7 mouse cellular contexts compared by ENCODE assay signal in the genomic region with DNA sequence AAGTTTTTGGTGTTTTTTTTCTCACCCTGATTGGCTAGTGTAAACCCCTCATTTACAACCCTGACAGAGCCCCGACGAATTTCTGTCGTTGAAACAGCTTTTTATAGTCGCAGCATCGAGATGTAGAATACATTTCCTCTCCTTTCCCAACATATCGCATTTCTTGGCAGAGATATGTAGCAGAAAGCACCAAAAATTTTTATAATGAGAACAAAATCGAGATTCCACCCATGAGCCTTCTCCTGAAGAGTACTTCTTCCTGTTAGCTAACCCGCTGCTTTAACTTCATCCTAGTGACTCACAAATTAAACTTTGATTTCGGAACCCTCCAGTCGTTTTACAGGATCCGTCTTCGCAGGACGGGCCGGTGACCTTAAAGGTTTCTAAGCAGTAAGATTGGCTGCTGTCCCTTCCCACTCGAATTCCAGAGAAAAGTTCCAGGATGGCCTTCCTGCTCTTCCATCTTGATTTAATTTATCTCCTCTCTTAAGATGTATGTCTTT. TPM values are rescaled to one million over a fixed set of nuclear protein-coding genes. Genes with fewer than 3 reads are reported as not detected.
A peak's percentile ranks its signal among the peaks of the same experiment; 100 is the strongest.
DNase-seq lines count a peak whose midpoint lies in the region; ATAC-seq and TF ChIP-seq lines count a peak whose summit lies in the region.

No protein-coding gene starts in this region.

- H3K9me3 ChIP-seq in hindbrain, embryonic 13.5 days, result no peaks in the 10 kb centered on the region
- H3K9me3 ChIP-seq in hindbrain, postnatal 0 days (ENCODE audit: low read length), result no peaks in the 10 kb centered on the region
- no peaks in the 10 kb centered on the region for H3K9me3 ChIP-seq in limb, embryonic 10.5 days (replicated peaks)

- H3K9ac ChIP-seq in hindbrain, embryonic 13.5 days, result no peak overlapping the region
- H3K9ac ChIP-seq in hindbrain, postnatal 0 days (replicated peaks; ENCODE audit: low read length), result no peak overlapping the region

- WGBS in hindbrain, embryonic 13.5 days, result 86% methylated on average over 15 of the region's 15 CpGs
- WGBS in hindbrain, postnatal 0 days, result 74% methylated on average over 15 of the region's 15 CpGs
- WGBS in thymus, adult 2 months, result 80% methylated on average over 15 of the region's 15 CpGs
- 68% methylated on average over 15 of the region's 15 CpGs for WGBS in limb, embryonic 10.5 days

- no peak for TF ChIP-seq POLR2A in thymus, adult 2 months (IDR thresholded peaks at IDR 0.05; ENCODE audit: control insufficient read depth, extremely low read depth, insufficient read depth, low read length, poor library complexity)

- no peak overlapping the region for H3K4me3 ChIP-seq in hindbrain, embryonic 13.5 days
- no peak overlapping the region for H3K4me3 ChIP-seq in hindbrain, postnatal 0 days (ENCODE audit: low read length)
- no peak overlapping the region for H3K4me3 ChIP-seq in thymus, adult 2 months (ENCODE audit: control insufficient read depth, insufficient read depth, low read length)
- H3K4me3 ChIP-seq in limb, embryonic 10.5 days, result no peak overlapping the region

- H3K27ac ChIP-seq in hindbrain, embryonic 13.5 days, result peak overlapping the region; percentile 76
- H3K27ac ChIP-seq in hindbrain, postnatal 0 days, result no peak overlapping the region
- H3K27ac ChIP-seq in thymus, adult 2 months (ENCODE audit: control insufficient read depth, insufficient read depth, low read length), result peak overlapping the region; percentile 98
- peak overlapping the region; percentile 74 for H3K27ac ChIP-seq in limb, embryonic 10.5 days

- TF ChIP-seq CTCF in hindbrain, postnatal 0 days (IDR thresholded peaks at IDR 0.05; ENCODE audit: low read depth), result no peak
- no peak for TF ChIP-seq CTCF in thymus, adult 2 months (IDR thresholded peaks at IDR 0.05; ENCODE audit: borderline replicate concordance, control insufficient read depth, extremely low read depth, insufficient read depth, low read length, poor library complexity)

- peaks cover 29% of the 10 kb centered on the region for H3K4me1 ChIP-seq in hindbrain, embryonic 13.5 days (replicated peaks)
- H3K4me1 ChIP-seq in hindbrain, postnatal 0 days (ENCODE audit: insufficient read depth, low read length), result peaks cover 11% of the 10 kb centered on the region; the same call in 1 of the 2 replicates
- H3K4me1 ChIP-seq in thymus, adult 2 months (replicated peaks; ENCODE audit: control insufficient read depth, insufficient read depth, low read length), result peaks cover 55% of the 10 kb centered on the region
- H3K4me1 ChIP-seq in limb, embryonic 10.5 days, result peaks cover 44% of the 10 kb centered on the region

- H3K27me3 ChIP-seq in hindbrain, embryonic 13.5 days, result peaks cover under 1% of the 10 kb centered on the region; the same call in 1 of the 2 replicates
- no peaks in the 10 kb centered on the region for H3K27me3 ChIP-seq in hindbrain, postnatal 0 days (ENCODE audit: insufficient read depth, low read length)
- H3K27me3 ChIP-seq in thymus, adult 2 months (ENCODE audit: control insufficient read depth, insufficient read depth, low read length), result no peaks in the 10 kb centered on the region
- H3K27me3 ChIP-seq in limb, embryonic 10.5 days (ENCODE audit: low read depth, poor library complexity, severe bottlenecking), result no peaks in the 10 kb centered on the region

- ATAC-seq in hindbrain, embryonic 13.5 days (ENCODE audit: low FRiP score), result no peak
- ATAC-seq in hindbrain, postnatal 0 days, result no peak

- no peak for DNase-seq in hindbrain, postnatal 0 days (ENCODE audit: low spot score)
- no peak for DNase-seq in thymus, adult 2 months
- no peak for DNase-seq in thymus, postnatal 36 days
- DNase-seq in limb, embryonic 10.5 days (ENCODE audit: low spot score), result no peak
- DNase-seq in cerebellum, adult 8-10 months, result no peak
- no peak for DNase-seq in embryo, embryonic 10.5 days (ENCODE audit: low spot score)

- H3K36me3 ChIP-seq in hindbrain, embryonic 13.5 days, result no peaks in the 10 kb centered on the region
- no peaks in the 10 kb centered on the region for H3K36me3 ChIP-seq in hindbrain, postnatal 0 days (ENCODE audit: insufficient read depth, low read length)
- H3K36me3 ChIP-seq in thymus, adult 2 months (ENCODE audit: control insufficient read depth, insufficient read depth, low read length), result no peaks in the 10 kb centered on the region; the same call in 1 of the 2 replicates
- no peaks in the 10 kb centered on the region for H3K36me3 ChIP-seq in limb, embryonic 10.5 days

- H3K4me2 ChIP-seq in hindbrain, embryonic 13.5 days, result no peak overlapping the region
- H3K4me2 ChIP-seq in hindbrain, postnatal 0 days (ENCODE audit: low read depth, low read length), result no peak overlapping the region

RNA-seq across cellular contexts. Expression of a gene that starts 29.8 kb away (rescaled TPM):
- 5.4 and 6.6 TPM in 2 replicates for polyA plus RNA-seq in hindbrain, embryonic 13.5 days (2015; fragmentation: Nextera tagmentation; extraction: Ambion mirVana)
- total RNA-seq in hindbrain, postnatal 0 days (2014; rRNA removed), result not detected in 2 replicates
- polyA plus RNA-seq in hindbrain, postnatal 0 days (2015; fragmentation: Nextera tagmentation; extraction: Ambion mirVana), result 1.6 and 6.1 TPM in 2 replicates
- polyA plus RNA-seq in thymus, adult 2 months (2012; rRNA removed), result not detected in 2 replicates
- polyA plus RNA-seq in limb, embryonic 10.5 days (2016; fragmentation: Nextera tagmentation; extraction: Ambion mirVana), result 0.85 TPM in 1 of 2 replicates, not detected in the other

RNA-seq across cellular contexts. Expression of a gene that starts 36.0 kb away (rescaled TPM):
- polyA plus RNA-seq in hindbrain, embryonic 13.5 days (2015; fragmentation: Nextera tagmentation; extraction: Ambion mirVana), result 33.4 and 34.4 TPM in 2 replicates
- total RNA-seq in hindbrain, postnatal 0 days (2014; rRNA removed), result 33.7 and 34.3 TPM in 2 replicates
- polyA plus RNA-seq in hindbrain, postnatal 0 days (2015; fragmentation: Nextera tagmentation; extraction: Ambion mirVana), result 23.8 and 28.1 TPM in 2 replicates
- polyA plus RNA-seq in thymus, adult 2 months (2012; rRNA removed), result 5.6 and 6.3 TPM in 2 replicates
- polyA plus RNA-seq in limb, embryonic 10.5 days (2016; fragmentation: Nextera tagmentation; extraction: Ambion mirVana), result 15.4 and 19.3 TPM in 2 replicates
